Mouse (Mus musculus) embryonic fibroblast, embryonic 13.5 days (primary cell): Measurements from ENCODE around the gene Cep170.

Experiments
- CTCF ChIP-seq: IDR thresholded peaks from 2 replicates; pipeline ENCODE4 v1.5.1; 2011; ENCODE audit warnings: mild to moderate bottlenecking, control low read depth, low read length, moderate library complexity, borderline replicate concordance; ENCODE audit not compliant: insufficient read depth
- POLR2A ChIP-seq: IDR thresholded peaks from 2 replicates; pipeline ENCODE4 v1.6.1; 2011; ENCODE audit warnings: low read depth, mild to moderate bottlenecking, control low read depth, low read length, moderate library complexity

DNA sequence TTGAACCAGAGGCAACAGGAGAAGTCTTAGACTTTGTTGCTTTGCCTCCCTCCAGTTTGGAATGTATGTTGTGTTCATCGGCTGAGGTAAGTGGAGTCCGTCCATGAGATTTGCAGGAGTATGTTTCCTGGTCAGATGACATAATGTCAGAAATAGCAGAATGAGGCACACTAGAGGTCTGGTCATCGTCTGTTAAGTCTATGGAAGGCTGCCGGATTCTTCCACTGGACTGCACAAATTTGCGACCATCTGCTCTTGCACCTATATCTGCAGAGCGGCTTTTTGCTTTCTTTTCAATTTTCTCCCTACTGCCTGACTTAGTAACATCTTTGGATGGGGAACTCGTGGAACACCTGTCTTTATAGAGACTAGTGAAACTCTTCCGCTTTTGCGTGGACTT, 58.3 kb downstream of the Cep170 start:
- TF ChIP-seq CTCF (no peak), POLR2A (no peak)
